In genomic region chr17:27561809-27562526, GRCm38 (mm10) we compare ENCODE assay signal across 10 mouse cellular contexts. TPM values are rescaled to one million over a fixed set of nuclear protein-coding genes. Genes with fewer than 3 reads are reported as not detected.
DNase-seq lines count a peak whose midpoint lies in the region; ATAC-seq and TF ChIP-seq lines count a peak whose summit lies in the region.
"Had no signal": no experiment of that assay in that cellular context is flagged by ENCODE, and none has a peak within 500 bp of the region (broad histone marks: within the 10 kb centered on the region; RNA-seq: fewer than 3 reads in every experiment).

No protein-coding gene starts in this region.

- no peaks in the 10 kb centered on the region for H3K9me3 ChIP-seq in lung, postnatal 0 days (ENCODE audit: low read length)
- H3K9me3 ChIP-seq in ES-Bruce4 (replicated peaks; ENCODE audit: control insufficient read depth, insufficient read depth, low read length, poor library complexity, severe bottlenecking): no peaks in the 10 kb centered on the region
- H3K9me3 ChIP-seq in liver, embryonic 11.5 days (ENCODE audit: control insufficient read depth, low read length): no peaks in the 10 kb centered on the region
- H3K9me3 ChIP-seq: heart, embryonic 15.5 days; limb, embryonic 12.5 days had no signal

- no peak overlapping the region for H3K4me2 ChIP-seq in lung, postnatal 0 days (replicated peaks; ENCODE audit: low read depth, low read length)
- H3K4me2 ChIP-seq in liver, embryonic 11.5 days: peak overlapping the region; percentile 21; the same call in 1 of the 2 replicates
- H3K4me2 ChIP-seq: heart, embryonic 15.5 days; limb, embryonic 12.5 days had no signal

- ATAC-seq in lung, postnatal 0 days: no peak
- no peak for ATAC-seq in liver, embryonic 11.5 days (replicated peaks; ENCODE audit: low FRiP score)

- H3K36me3 ChIP-seq in lung, postnatal 0 days (ENCODE audit: insufficient read depth, low read length): no peaks in the 10 kb centered on the region
- H3K36me3 ChIP-seq in ES-Bruce4 (ENCODE audit: control insufficient read depth, insufficient read depth, low read length, poor library complexity, severe bottlenecking): peaks cover 18% of the 10 kb centered on the region
- H3K36me3 ChIP-seq in liver, embryonic 11.5 days (ENCODE audit: control insufficient read depth, insufficient read depth, low read length): peaks cover 25% of the 10 kb centered on the region
- H3K36me3 ChIP-seq: heart, embryonic 15.5 days had no signal

- no peak overlapping the region for H3K27ac ChIP-seq in lung, postnatal 0 days (ENCODE audit: low read length)
- H3K27ac ChIP-seq in ES-Bruce4 (ENCODE audit: insufficient read depth, low read length): peak overlapping the region; percentile 76
- H3K27ac ChIP-seq in liver, embryonic 11.5 days (ENCODE audit: low read depth, low read length): no peak overlapping the region
- H3K27ac ChIP-seq: heart, embryonic 15.5 days; limb, embryonic 12.5 days had no signal

- no peak overlapping the region for H3K4me3 ChIP-seq in lung, postnatal 0 days (ENCODE audit: low read depth, low read length)
- no peak overlapping the region for H3K4me3 ChIP-seq in lung, adult 2 months (replicated peaks; ENCODE audit: extremely low read depth, low read depth, low read length)
- no peak overlapping the region for H3K4me3 ChIP-seq in ES-Bruce4 (ENCODE audit: low read depth, low read length)
- H3K4me3 ChIP-seq in liver, embryonic 11.5 days (ENCODE audit: low read depth, low read length): 0 out of 2 replicates have a peak overlapping the region, but pooled peaks have one; percentile 22
- H3K4me3 ChIP-seq: heart, embryonic 15.5 days; limb, embryonic 12.5 days had no signal

- TF ChIP-seq CTCF in lung, postnatal 0 days (IDR thresholded peaks at IDR 0.05): no peak
- TF ChIP-seq CTCF in lung, adult 2 months (IDR thresholded peaks at IDR 0.05; ENCODE audit: insufficient read depth, low read length): no peak
- no peak for TF ChIP-seq CTCF in ES-Bruce4 (IDR thresholded peaks at IDR 0.05; ENCODE audit: low read depth, low read length)

- peaks cover 12% of the 10 kb centered on the region; the same call in 1 of the 2 replicates for H3K4me1 ChIP-seq in lung, postnatal 0 days (ENCODE audit: insufficient read depth, low read depth, low read length)
- peaks cover 2% of the 10 kb centered on the region; the same call in 1 of the 2 replicates for H3K4me1 ChIP-seq in lung, adult 2 months (ENCODE audit: control insufficient read depth, insufficient read depth, low read length)
- H3K4me1 ChIP-seq in ES-Bruce4 (ENCODE audit: control insufficient read depth, insufficient read depth, low read length): no peaks in the 10 kb centered on the region
- H3K4me1 ChIP-seq in liver, embryonic 11.5 days (replicated peaks; ENCODE audit: control insufficient read depth, insufficient read depth, low read length): peaks cover 46% of the 10 kb centered on the region

- no peak for TF ChIP-seq POLR2A in lung, adult 2 months (IDR thresholded peaks at IDR 0.05; ENCODE audit: borderline replicate concordance, extremely low read depth, low read depth, low read length)
- no peak for TF ChIP-seq POLR2A in ES-Bruce4 (IDR thresholded peaks at IDR 0.05; ENCODE audit: insufficient read depth, low read length)

- 56% methylated on average over 8 of the region's 11 CpGs for whole genome bisulfite sequencing in lung, postnatal 0 days
- WGBS in lung, adult 2 months: 54% methylated on average over 11 of the region's 11 CpGs
- WGBS in liver, embryonic 11.5 days: 56% methylated on average over 9 of the region's 11 CpGs

- no peak overlapping the region for H3K9ac ChIP-seq in lung, postnatal 0 days (replicated peaks; ENCODE audit: low read depth)
- H3K9ac ChIP-seq in ES-Bruce4 (ENCODE audit: low read depth, poor library complexity, severe bottlenecking): peak overlapping the region; percentile 24; the same call in 1 of the 2 replicates
- H3K9ac ChIP-seq in liver, embryonic 11.5 days (ENCODE audit: low read depth, low read length): no peak overlapping the region
- H3K9ac ChIP-seq: heart, embryonic 15.5 days; limb, embryonic 12.5 days had no signal

- H3K27me3 ChIP-seq in lung, postnatal 0 days (replicated peaks; ENCODE audit: insufficient read depth, low read length): no peaks in the 10 kb centered on the region
- no peaks in the 10 kb centered on the region for H3K27me3 ChIP-seq in ES-Bruce4 (ENCODE audit: control insufficient read depth, insufficient read depth, low read length, poor library complexity, severe bottlenecking)
- H3K27me3 ChIP-seq in liver, embryonic 11.5 days (replicated peaks; ENCODE audit: control insufficient read depth, insufficient read depth, low read length): no peaks in the 10 kb centered on the region
- H3K27me3 ChIP-seq: heart, embryonic 15.5 days; limb, embryonic 12.5 days had no signal

- peak; percentile 70 for DNase-seq in lung, postnatal 0 days (ENCODE audit: low spot score)
- no peak for DNase-seq in lung, adult 2 months
- DNase-seq in adrenal gland, adult 2 months: peak; percentile 92
- DNase-seq in liver, embryonic 11.5 days (ENCODE audit: low spot score): no peak
- no peak for DNase-seq in layer of hippocampus, postnatal 25 days (ENCODE audit: extremely low spot score in 1 of 2, low spot score in 1 of 2)
- no peak for DNase-seq in spleen, adult 18-20 months
- no peak for DNase-seq in gastrocnemius, postnatal 10 days

- TF ChIP-seq EP300 in lung, postnatal 0 days (IDR thresholded peaks at IDR 0.05): 0 out of 2 replicates have a peak, but pooled peaks have one; percentile 18
- no peak for TF ChIP-seq EP300 in ES-Bruce4 (IDR thresholded peaks at IDR 0.05; ENCODE audit: insufficient read depth, low read depth, low read length)

RNA-seq across cellular contexts. Expression of gene AI413582, which starts 3.6 kb away (rescaled TPM):
- 30.8 and 38.6 TPM in 2 replicates for polyA plus RNA-seq in lung, postnatal 0 days (2015; fragmentation: Nextera tagmentation; extraction: Ambion mirVana)
- 42.4 and 44.2 TPM in 2 replicates for polyA plus RNA-seq in lung, adult 2 months (2012; rRNA removed)
- 14.4 and 16.8 TPM in 2 replicates for polyA plus RNA-seq in ES-Bruce4 (2011; ENCODE audit: insufficient read depth, insufficient read length, low read depth, missing spikeins)
- 10 to 100 TPM; 28.0 to 35.9 TPM for total RNA-seq in adrenal gland, adult 2 months (2021)
- 64.8 and 65.5 TPM in 2 replicates for polyA plus RNA-seq in adrenal gland, adult 2 months (2012; rRNA removed)
- 23.6 and 28.4 TPM in 2 replicates for polyA plus RNA-seq in liver, embryonic 11.5 days (2014; fragmentation: Nextera tagmentation; extraction: Ambion mirVana)
- 10 to 100 TPM; 65.6 to 69.5 TPM for total RNA-seq in layer of hippocampus, postnatal 25 days (2021)
- 1 to 10 TPM; 3.5 to 4.7 TPM for total RNA-seq in gastrocnemius, postnatal 10 days (2021)

RNA-seq across cellular contexts. Expression of gene Hmga1, which starts 5.7 kb away (rescaled TPM):
- 41.2 and 50.6 TPM in 2 replicates for polyA plus RNA-seq in lung, postnatal 0 days (2015; fragmentation: Nextera tagmentation; extraction: Ambion mirVana)
- polyA plus RNA-seq in lung, adult 2 months (2012; rRNA removed): 57.9 and 73.2 TPM in 2 replicates
- 933 and 989 TPM in 2 replicates for polyA plus RNA-seq in ES-Bruce4 (2011; ENCODE audit: insufficient read depth, insufficient read length, low read depth, missing spikeins)
- total RNA-seq in adrenal gland, adult 2 months (2021): 10 to 100 TPM; 12.2 to 26.8 TPM
- polyA plus RNA-seq in adrenal gland, adult 2 months (2012; rRNA removed): 38.9 and 44.2 TPM in 2 replicates
- polyA plus RNA-seq in liver, embryonic 11.5 days (2014; fragmentation: Nextera tagmentation; extraction: Ambion mirVana): 667 and 675 TPM in 2 replicates
- total RNA-seq in layer of hippocampus, postnatal 25 days (2021): 10 to 100 TPM; 33.6 to 35.7 TPM
- total RNA-seq in gastrocnemius, postnatal 10 days (2021): 10 to 100 TPM; 24.9 to 27.0 TPM

RNA-seq across cellular contexts. Expression of gene Grm4, which starts 40.8 kb away (rescaled TPM):
- not detected in 2 replicates for polyA plus RNA-seq in lung, postnatal 0 days (2015; fragmentation: Nextera tagmentation; extraction: Ambion mirVana)
- 1.1 TPM in 2 replicates for polyA plus RNA-seq in lung, adult 2 months (2012; rRNA removed)
- polyA plus RNA-seq in ES-Bruce4 (2011; ENCODE audit: insufficient read depth, insufficient read length, low read depth, missing spikeins): 0.49 and 0.63 TPM in 2 replicates
- 1 to 10 TPM; 5.5 to 9.0 TPM for total RNA-seq in adrenal gland, adult 2 months (2021)
- polyA plus RNA-seq in adrenal gland, adult 2 months (2012; rRNA removed): 0.08 and 0.31 TPM in 2 replicates
- 0.12 and 0.18 TPM in 2 replicates for polyA plus RNA-seq in liver, embryonic 11.5 days (2014; fragmentation: Nextera tagmentation; extraction: Ambion mirVana)
- 10 to 100 TPM; 10.3 to 12.2 TPM for total RNA-seq in layer of hippocampus, postnatal 25 days (2021)
- under 1 TPM; 0.16 to 0.32 TPM for total RNA-seq in gastrocnemius, postnatal 10 days (2021)

Comparison
In these comparisons a context has a peak if more than half of its experiments do, and no peak if none do; other contexts are left out.
1. DNase-seq: peak in lung, postnatal 0 days (single experiment) and adrenal gland, adult 2 months (single experiment); none in lung, adult 2 months (single experiment), liver, embryonic 11.5 days (single experiment), layer of hippocampus, postnatal 25 days (0 of 2), spleen, adult 18-20 months (0 of 2) and gastrocnemius, postnatal 10 days (single experiment).